Mouse (Mus musculus): ENCODE data around the gene Gm20696. TPM values are rescaled to one million over a fixed set of nuclear protein-coding genes. Genes with fewer than 3 reads are reported as not detected.
A peak's percentile ranks its signal among the peaks of the same experiment; 100 is the strongest.

The Gm20696 gene
- polyA plus RNA-seq, 1 experiment from 2014 or later, result 4.4 TPM

GRCm38 (mm10) chr6:99340902-99341301, 325.7 kb downstream of the Gm20696 start:
- no peak for ATAC-seq (ENCODE audit: low FRiP score)
- H3K4me1 ChIP-seq, result peaks cover 11% of the 10 kb centered on the region
- no peaks in the 10 kb centered on the region for H3K9me3 ChIP-seq (replicated peaks)
- no peaks in the 10 kb centered on the region for H3K27me3 ChIP-seq
- H3K4me3 ChIP-seq, result no peak overlapping the region
- H3K9ac ChIP-seq, result no peak overlapping the region
- WGBS, result 86% methylated on average over 4 of the region's 4 CpGs
- H3K4me2 ChIP-seq (replicated peaks), result no peak overlapping the region
- no peaks in the 10 kb centered on the region for H3K36me3 ChIP-seq
- no peak overlapping the region for H3K27ac ChIP-seq

DNA sequence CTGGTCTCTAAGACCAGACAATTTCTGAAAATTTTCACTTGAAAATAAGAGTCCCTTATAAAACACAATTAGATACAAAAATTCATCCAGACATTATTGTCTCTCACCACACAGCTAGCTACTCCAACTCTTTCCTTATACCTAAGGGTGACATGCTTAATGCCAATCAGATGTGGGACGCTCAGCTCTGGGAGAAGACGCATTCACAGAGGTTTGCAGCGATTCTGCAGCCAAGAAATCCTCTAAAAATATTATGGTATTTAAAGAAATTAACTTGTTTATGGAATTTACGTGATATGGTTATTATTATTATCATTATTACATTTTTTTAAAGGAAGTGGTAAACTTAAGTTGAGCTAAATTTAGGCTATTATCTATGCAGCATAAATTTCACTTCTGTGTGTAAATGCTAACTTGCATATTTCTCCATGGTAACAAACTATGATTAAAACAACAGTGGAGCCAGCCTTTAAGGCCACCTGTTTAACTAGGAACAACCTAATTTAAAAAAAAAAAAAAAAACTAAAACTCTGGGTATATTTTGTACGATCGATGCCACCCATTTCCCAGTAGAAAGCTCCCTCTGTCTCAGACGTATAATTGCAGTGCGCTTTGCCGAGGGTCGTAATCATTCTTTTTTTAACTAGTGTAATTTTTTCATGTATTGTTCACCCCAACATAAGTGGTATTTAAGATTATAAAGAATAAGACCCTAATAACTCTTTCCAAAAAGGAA, 326.4 kb downstream of the Gm20696 start:
- WGBS, result 85% methylated on average over 10 of the region's 10 CpGs
- Histone ChIP-seq H3K4me2 (replicated peaks) (no peak overlapping the region), H3K27ac (no peak overlapping the region), H3K9me3 (replicated peaks) (no peaks in the 10 kb centered on the region), H3K27me3 (no peaks in the 10 kb centered on the region), H3K9ac (no peak overlapping the region), H3K4me3 (no peak overlapping the region), H3K4me1 (peaks cover 14% of the 10 kb centered on the region), H3K36me3 (no peaks in the 10 kb centered on the region)
- ATAC-seq (ENCODE audit: low FRiP score), result no peak

GRCm38 (mm10) chr6:99339343-99339620, 327.3 kb downstream of the Gm20696 start:
- Histone ChIP-seq H3K36me3 (no peaks in the 10 kb centered on the region), H3K27me3 (no peaks in the 10 kb centered on the region), H3K4me2 (replicated peaks) (no peak overlapping the region), H3K27ac (peak overlapping the region; percentile 44; the same call in 1 of the 2 replicates), H3K9me3 (replicated peaks) (no peaks in the 10 kb centered on the region), H3K4me1 (peaks cover 14% of the 10 kb centered on the region), H3K9ac (no peak overlapping the region), H3K4me3 (no peak overlapping the region)
- no peak for ATAC-seq (ENCODE audit: low FRiP score)
- 37% methylated on average over 5 of the region's 5 CpGs for WGBS

- no peaks in the 10 kb centered on the region for H3K27me3 ChIP-seq
- H3K4me1 ChIP-seq, result peaks cover 14% of the 10 kb centered on the region
- no peaks in the 10 kb centered on the region for H3K36me3 ChIP-seq
- ATAC-seq (ENCODE audit: low FRiP score), result no peak
- H3K27ac ChIP-seq, result peak overlapping the region; percentile 44; the same call in 1 of the 2 replicates
- H3K9me3 ChIP-seq (replicated peaks), result no peaks in the 10 kb centered on the region
- no peak overlapping the region for H3K4me3 ChIP-seq
- H3K9ac ChIP-seq, result no peak overlapping the region
- H3K4me2 ChIP-seq (replicated peaks), result no peak overlapping the region
- 47% methylated on average over 9 of the region's 9 CpGs for WGBS
Observed at GRCm38 (mm10) chr6:99338593-99339342, 327.8 kb downstream of the Gm20696 start.

GRCm38 (mm10) chr6:99338174-99338573, 328.4 kb downstream of the Gm20696 start:
- Histone ChIP-seq H3K27me3 (no peaks in the 10 kb centered on the region), H3K4me2 (replicated peaks) (no peak overlapping the region), H3K36me3 (no peaks in the 10 kb centered on the region), H3K27ac (no peak overlapping the region), H3K4me3 (no peak overlapping the region), H3K9me3 (replicated peaks) (no peaks in the 10 kb centered on the region), H3K9ac (no peak overlapping the region), H3K4me1 (peaks cover 14% of the 10 kb centered on the region)
- WGBS, result 53% methylated on average over 3 of the region's 3 CpGs
- ATAC-seq (ENCODE audit: low FRiP score), result no peak

DNA sequence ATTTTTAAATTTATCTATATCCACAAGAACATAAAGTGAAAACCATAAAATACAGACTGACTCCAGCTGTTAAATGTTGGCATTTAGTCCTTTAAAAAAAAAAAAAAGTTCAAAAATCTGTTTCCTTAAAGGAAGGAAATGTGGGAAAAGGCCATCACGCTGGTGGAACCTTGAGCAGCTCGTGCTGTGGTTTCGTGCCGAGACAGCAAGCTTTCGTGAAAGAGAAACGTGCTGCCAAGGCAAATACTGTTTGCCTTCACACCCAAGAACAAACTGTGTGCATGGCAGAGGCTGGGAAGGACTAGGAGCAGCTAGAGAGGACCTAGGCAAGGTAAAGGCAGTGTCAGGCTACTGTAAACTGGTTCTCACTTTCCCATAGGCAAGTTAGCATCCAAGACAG, 329.0 kb downstream of the Gm20696 start:
- no peak for ATAC-seq (ENCODE audit: low FRiP score)
- H3K4me1 ChIP-seq, result peaks cover 14% of the 10 kb centered on the region
- no peak overlapping the region for H3K9ac ChIP-seq
- no peak overlapping the region for H3K4me3 ChIP-seq
- no peaks in the 10 kb centered on the region for H3K9me3 ChIP-seq (replicated peaks)
- WGBS, result 57% methylated on average over 6 of the region's 6 CpGs
- H3K4me2 ChIP-seq (replicated peaks), result no peak overlapping the region
- H3K27me3 ChIP-seq, result no peaks in the 10 kb centered on the region
- H3K27ac ChIP-seq, result no peak overlapping the region
- no peaks in the 10 kb centered on the region for H3K36me3 ChIP-seq

DNA sequence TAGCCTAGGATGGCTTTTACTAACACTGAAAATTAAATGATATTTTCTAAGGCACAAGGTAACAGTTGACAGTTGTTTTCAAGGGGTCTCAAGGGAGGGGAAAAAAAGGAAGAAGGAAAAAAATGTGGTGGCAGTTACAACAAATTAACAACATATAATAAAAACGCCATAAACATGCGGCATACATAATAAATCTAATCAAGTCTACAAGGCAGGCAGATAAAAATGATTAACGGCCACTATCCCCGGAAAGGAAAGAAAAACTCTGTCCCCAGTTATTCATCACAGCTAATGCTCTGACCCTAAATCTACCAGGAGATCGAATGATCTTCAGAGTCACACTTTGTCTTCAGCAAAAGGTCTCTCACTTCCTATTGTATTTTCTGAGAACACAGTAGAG, 330.4 kb downstream of the Gm20696 start:
- no peak overlapping the region for H3K27ac ChIP-seq
- ATAC-seq (ENCODE audit: low FRiP score), result no peak
- WGBS, result 54% methylated on average over 5 of the region's 5 CpGs
- H3K4me3 ChIP-seq, result no peak overlapping the region
- no peak overlapping the region for H3K4me2 ChIP-seq (replicated peaks)
- no peaks in the 10 kb centered on the region for H3K27me3 ChIP-seq
- no peaks in the 10 kb centered on the region for H3K9me3 ChIP-seq (replicated peaks)
- peaks cover 14% of the 10 kb centered on the region for H3K4me1 ChIP-seq
- H3K36me3 ChIP-seq, result no peaks in the 10 kb centered on the region
- no peak overlapping the region for H3K9ac ChIP-seq

DNA sequence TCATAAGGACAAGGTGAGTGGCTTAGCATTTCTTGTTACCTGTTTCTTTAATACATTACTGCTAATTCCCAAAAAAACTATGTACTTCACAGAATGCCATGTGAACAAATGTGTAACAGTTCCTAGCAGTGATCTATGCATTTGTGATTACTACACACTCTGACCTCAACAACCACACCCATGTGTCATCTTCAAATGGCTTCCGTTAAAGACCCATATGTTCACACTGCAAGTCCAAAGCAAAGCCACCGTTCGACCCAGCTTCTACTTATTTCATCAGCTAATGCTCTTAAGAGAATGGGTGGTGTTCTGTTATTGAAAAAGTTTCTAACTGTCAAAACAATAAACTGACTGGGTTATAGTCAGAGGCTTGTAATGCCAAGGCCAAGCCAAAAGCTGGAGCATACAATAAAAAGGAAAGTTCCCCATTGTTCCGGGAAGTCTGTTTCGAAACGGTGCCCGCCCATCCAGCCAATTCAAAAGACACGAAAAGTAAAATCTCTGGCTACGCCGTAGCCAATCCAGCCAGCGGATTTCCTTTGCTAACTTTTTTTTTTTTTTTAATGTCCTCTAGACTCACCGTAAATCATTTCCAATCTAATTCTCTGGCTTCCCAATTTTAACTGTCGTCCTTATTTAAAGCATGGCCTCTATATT, 331.3 kb downstream of the Gm20696 start:
- H3K27ac ChIP-seq, result no peak overlapping the region
- no peaks in the 10 kb centered on the region for H3K9me3 ChIP-seq (replicated peaks)
- no peaks in the 10 kb centered on the region for H3K27me3 ChIP-seq
- no peak overlapping the region for H3K4me2 ChIP-seq (replicated peaks)
- ATAC-seq (ENCODE audit: low FRiP score), result no peak
- H3K4me3 ChIP-seq, result no peak overlapping the region
- H3K9ac ChIP-seq, result no peak overlapping the region
- peaks cover 14% of the 10 kb centered on the region for H3K4me1 ChIP-seq
- no peaks in the 10 kb centered on the region for H3K36me3 ChIP-seq
- WGBS, result 60% methylated on average over 13 of the region's 13 CpGs

- no peak overlapping the region for H3K27ac ChIP-seq
- H3K4me3 ChIP-seq, result no peak overlapping the region
- 98% methylated on average over 3 of the region's 3 CpGs for WGBS
- no peaks in the 10 kb centered on the region for H3K27me3 ChIP-seq
- no peaks in the 10 kb centered on the region for H3K9me3 ChIP-seq (replicated peaks)
- peaks cover 10% of the 10 kb centered on the region for H3K4me1 ChIP-seq
- no peak for ATAC-seq (ENCODE audit: low FRiP score)
- no peak overlapping the region for H3K9ac ChIP-seq
- H3K4me2 ChIP-seq (replicated peaks), result no peak overlapping the region
- no peaks in the 10 kb centered on the region for H3K36me3 ChIP-seq
Observed at GRCm38 (mm10) chr6:99334255-99334654, 332.3 kb downstream of the Gm20696 start.

- Histone ChIP-seq H3K9ac (no peak overlapping the region), H3K27me3 (no peaks in the 10 kb centered on the region), H3K4me1 (peaks cover 7% of the 10 kb centered on the region; the same call in 1 of the 2 replicates), H3K4me3 (no peak overlapping the region), H3K9me3 (replicated peaks) (no peaks in the 10 kb centered on the region), H3K4me2 (replicated peaks) (no peak overlapping the region), H3K36me3 (no peaks in the 10 kb centered on the region), H3K27ac (no peak overlapping the region)
- 89% methylated on average over 5 of the region's 5 CpGs for WGBS
- no peak for ATAC-seq (ENCODE audit: low FRiP score)
Observed at GRCm38 (mm10) chr6:99333127-99333526, 333.5 kb downstream of the Gm20696 start.

- Histone ChIP-seq H3K36me3 (no peaks in the 10 kb centered on the region), H3K9ac (no peak overlapping the region), H3K27ac (no peak overlapping the region), H3K4me2 (replicated peaks) (no peak overlapping the region), H3K9me3 (replicated peaks) (no peaks in the 10 kb centered on the region), H3K4me3 (no peak overlapping the region), H3K4me1 (no peaks in the 10 kb centered on the region), H3K27me3 (no peaks in the 10 kb centered on the region)
- WGBS, result 87% methylated on average over 4 of the region's 4 CpGs
- ATAC-seq (ENCODE audit: low FRiP score), result no peak
Observed at GRCm38 (mm10) chr6:99330169-99330568, 336.4 kb downstream of the Gm20696 start.

DNA sequence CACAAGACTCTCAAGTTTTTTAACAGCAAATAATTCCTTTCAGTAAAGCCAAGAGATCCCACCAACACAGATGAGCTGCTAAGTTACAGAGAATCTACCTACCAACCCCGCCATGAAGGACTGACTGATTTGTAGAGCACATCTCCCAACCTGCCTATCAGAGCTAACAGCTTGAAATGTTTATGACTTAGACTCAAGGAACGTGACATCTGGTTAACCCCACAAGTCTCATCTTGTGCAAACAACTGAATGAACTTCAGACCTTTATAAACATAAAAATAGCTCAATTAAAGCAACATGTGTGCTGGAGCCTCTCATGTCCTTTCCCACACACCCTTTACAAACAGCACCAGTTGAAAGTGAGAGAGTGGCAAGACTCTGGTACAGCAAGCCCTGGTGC, 338.0 kb downstream of the Gm20696 start:
- Histone ChIP-seq H3K27ac (no peak overlapping the region), H3K9me3 (replicated peaks) (no peaks in the 10 kb centered on the region), H3K36me3 (no peaks in the 10 kb centered on the region), H3K27me3 (no peaks in the 10 kb centered on the region), H3K9ac (no peak overlapping the region), H3K4me1 (no peaks in the 10 kb centered on the region), H3K4me3 (no peak overlapping the region), H3K4me2 (replicated peaks) (no peak overlapping the region)
- no peak for ATAC-seq (ENCODE audit: low FRiP score)
- 67% methylated on average over 2 of the region's 2 CpGs for WGBS

Measured in hindbrain, embryonic 12.5 days (tissue).